Mouse (Mus musculus): ENCODE measurements around the gene Abcf1. TPM values are rescaled to one million over a fixed set of nuclear protein-coding genes. Genes with fewer than 3 reads are reported as not detected.

Abcf1 gene
- polyA plus RNA-seq, 2 experiments from 2014 or later: 122 to 174 TPM

GRCm38 (mm10) chr17:35918276-35919059 is 51.1 kb downstream of the Abcf1 start:
- no peak for ATAC-seq

DNA sequence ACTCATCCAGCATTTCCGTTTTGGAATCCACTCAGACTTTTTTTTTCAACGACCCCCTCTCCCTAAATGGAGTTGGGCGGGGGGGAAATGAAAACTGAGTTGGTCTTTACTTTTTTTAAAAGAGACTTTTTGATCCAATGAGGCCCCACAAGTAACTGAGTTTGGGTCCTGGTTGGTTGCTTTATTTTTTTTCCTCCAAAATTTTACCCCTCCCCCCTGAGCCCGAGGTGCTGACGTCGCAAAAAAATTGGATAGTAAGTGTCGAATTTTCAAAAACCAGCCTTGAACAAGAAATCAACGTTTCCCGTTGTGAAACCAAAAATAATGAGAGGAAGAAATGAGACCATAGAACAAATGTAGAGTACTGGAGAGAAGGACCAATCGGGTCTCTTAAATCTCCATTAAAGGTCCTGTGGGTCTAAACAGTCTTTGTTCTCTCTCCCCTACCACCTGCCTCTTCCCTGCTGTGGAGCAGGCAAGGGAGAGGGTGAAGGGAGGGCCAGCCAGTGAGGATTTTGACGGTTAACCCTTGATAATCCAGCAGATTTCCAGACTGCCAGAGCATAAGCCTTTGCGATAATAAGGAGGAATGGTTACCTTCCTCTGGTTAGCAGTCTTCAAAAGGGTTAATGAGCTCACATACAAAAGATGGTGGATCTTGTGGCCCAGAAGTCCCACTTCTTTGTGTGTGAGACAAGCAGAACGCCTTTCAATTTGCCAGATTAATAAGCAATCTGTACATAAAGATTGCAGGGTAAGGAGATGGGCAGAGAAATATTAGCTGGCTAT is 51.9 kb downstream of the Abcf1 start:
- ATAC-seq: no peak

- no peak for ATAC-seq
Measured at GRCm38 (mm10) chr17:35917143-35917462, 52.5 kb downstream of the Abcf1 start.

DNA sequence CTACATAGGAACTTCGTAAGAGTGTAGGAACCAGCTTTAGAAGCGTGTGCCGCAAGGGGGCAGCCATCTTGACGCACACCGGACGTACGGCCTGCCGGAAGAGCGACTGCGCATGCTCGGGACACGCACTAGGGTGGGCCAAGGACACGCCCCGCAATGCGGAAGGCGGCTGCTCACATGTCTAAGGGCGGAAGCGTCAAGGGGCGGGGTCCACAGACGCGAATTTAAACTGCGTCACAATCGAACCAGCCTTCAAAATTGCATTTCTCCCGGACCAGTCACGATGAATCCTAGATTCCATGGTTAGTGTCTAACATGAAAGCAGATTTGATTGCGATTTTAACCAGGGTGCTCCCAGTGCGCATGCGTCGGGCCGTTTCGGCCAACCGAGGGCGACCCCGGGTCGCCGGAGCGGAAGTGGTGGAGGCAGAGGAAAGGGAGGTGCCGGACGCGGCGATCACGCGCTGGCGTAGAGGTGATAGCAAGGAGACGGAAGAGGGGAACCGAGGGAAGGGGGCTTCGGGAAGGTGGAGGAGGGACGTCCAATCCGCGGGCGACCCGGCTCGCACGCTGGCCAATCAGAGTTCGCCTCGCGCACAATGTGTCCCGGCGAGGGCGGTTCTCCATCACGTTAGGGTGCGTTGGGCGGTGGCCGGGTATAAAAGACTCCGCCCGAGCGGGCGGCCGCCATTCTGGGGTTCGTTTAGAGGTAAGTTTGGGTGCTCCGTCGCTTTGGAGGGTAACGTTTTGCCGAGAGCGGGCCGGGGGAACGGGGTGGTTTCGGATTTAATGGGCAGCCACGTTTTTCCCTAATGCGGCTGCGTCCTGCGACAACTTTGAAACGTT is 53.0 kb downstream of the Abcf1 start, which contains the start of the genes Mrps18b and Ppp1r10:
Gene Mrps18b, minus strand, starts transcription at position 93 of the 846 bp plus-strand sequence.
Gene Ppp1r10, plus strand, starts transcription at position 138 of the 846 bp plus-strand sequence.
- ATAC-seq: peak; percentile 85

GRCm38 (mm10) chr17:35915538-35916296 is 53.8 kb downstream of the Abcf1 start:
- ATAC-seq: no peak

DNA sequence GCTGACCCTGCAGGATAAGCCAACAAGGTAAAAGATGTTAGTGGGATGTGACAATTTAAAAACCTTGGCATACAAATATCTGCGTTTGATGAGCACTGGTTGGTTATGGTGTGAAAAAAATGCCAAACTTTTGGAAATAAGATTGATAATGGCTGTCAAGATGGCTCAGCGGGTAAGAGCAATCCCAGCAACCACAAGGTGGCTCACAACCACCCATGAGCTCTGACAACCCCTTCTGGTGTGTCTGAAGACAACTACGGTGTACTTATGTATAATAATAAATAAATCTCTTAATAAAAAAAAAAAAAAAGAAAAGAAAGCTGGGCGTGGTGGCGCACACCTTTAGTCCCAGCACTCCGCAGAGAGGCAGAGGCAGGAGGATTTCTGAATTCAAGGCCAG is 54.6 kb downstream of the Abcf1 start:
- no peak for ATAC-seq

GRCm38 (mm10) chr17:35909919-35910369 is 59.6 kb downstream of the Abcf1 start, which contains the start of gene Atat1:
Gene Atat1 (minus strand): TSS chr17:35910075.
- peak; percentile 91 for ATAC-seq

GRCm38 (mm10) chr17:35909186-35909918 is 60.2 kb downstream of the Abcf1 start:
- ATAC-seq: peak; percentile 38

GRCm38 (mm10) chr17:35907609-35908008 is 62.0 kb downstream of the Abcf1 start:
- no peak for ATAC-seq

Other genes with a start within 250 kb of the Abcf1 start
- 1 to 10 TPM; 1.1 to 1.9 TPM for gene Ier3, start 148.1 kb downstream of the Abcf1 start, polyA plus RNA-seq (2017; shearing (Covaris generic))
- gene Flot1, start 146.5 kb downstream of the Abcf1 start, polyA plus RNA-seq (2017; shearing (Covaris generic)): 10 to 100 TPM; 24.3 to 30.7 TPM
- 100 to 1,000 TPM; 564 to 602 TPM for gene Tubb5, start 131.5 kb downstream of the Abcf1 start, polyA plus RNA-seq (2017; shearing (Covaris generic))
- 10 to 100 TPM; 10.9 to 13.2 TPM for gene Mdc1, start 128.2 kb downstream of the Abcf1 start, polyA plus RNA-seq (2017; shearing (Covaris generic))
- 10 to 100 TPM; 35.5 to 43.5 TPM for gene Nrm, start 108.4 kb downstream of the Abcf1 start, polyA plus RNA-seq (2017; shearing (Covaris generic))
- gene Ppp1r18, start 104.2 kb downstream of the Abcf1 start, polyA plus RNA-seq (2017; shearing (Covaris generic)): 100 to 1,000 TPM; 222 to 223 TPM
- 10 to 100 TPM; 13.4 to 39.3 TPM for gene Dhx16, start 89.9 kb downstream of the Abcf1 start, polyA plus RNA-seq (2017; shearing (Covaris generic))
- 10 to 100 TPM; 12.6 to 15.3 TPM for gene 2310061I04Rik, start 72.3 kb downstream of the Abcf1 start, polyA plus RNA-seq (2017; shearing (Covaris generic))
- gene Atat1, start 59.7 kb downstream of the Abcf1 start, polyA plus RNA-seq (2017; shearing (Covaris generic)): 10 to 100 TPM; 10.3 to 16.9 TPM
- 10 to 100 TPM; 59.8 to 82.8 TPM for gene Mrps18b, start 53.4 kb downstream of the Abcf1 start, polyA plus RNA-seq (2017; shearing (Covaris generic))
- gene Ppp1r10, start 53.3 kb downstream of the Abcf1 start, polyA plus RNA-seq (2017; shearing (Covaris generic)): 10 to 100 TPM; 44.9 to 53.5 TPM
- 1 to 10 TPM; 8.1 to 9.2 TPM for gene Gnl1, start 10.1 kb upstream of the Abcf1 start, polyA plus RNA-seq (2017; shearing (Covaris generic))
- 10 to 100 TPM; 16.5 to 17.6 TPM for gene Prr3, start 10.5 kb upstream of the Abcf1 start, polyA plus RNA-seq (2017; shearing (Covaris generic))
- 10 to 100 TPM; 31.2 to 45.1 TPM for gene H2-T24, start 50.8 kb upstream of the Abcf1 start, polyA plus RNA-seq (2017; shearing (Covaris generic))
- 1,000 to 10,000 TPM in 1 of 2 experiments, 100 to 1,000 TPM in 1; 829 to 1,151 TPM for gene H2-T23, start 63.1 kb upstream of the Abcf1 start, polyA plus RNA-seq (2017; shearing (Covaris generic))
- 100 to 1,000 TPM; 407 to 526 TPM for gene H2-T22, start 73.0 kb upstream of the Abcf1 start, polyA plus RNA-seq (2017; shearing (Covaris generic))
- under 1 TPM in 1 of 2 experiments, not detected in 1; 0.66 TPM for gene Gm6034, start 73.2 kb upstream of the Abcf1 start, polyA plus RNA-seq (2017; shearing (Covaris generic))
- not detected for gene Gm11127, start 88.6 kb upstream of the Abcf1 start, polyA plus RNA-seq (2017; shearing (Covaris generic))
- 1 to 10 TPM; 1.4 to 1.9 TPM for gene Gm19684, start 151.9 kb upstream of the Abcf1 start, polyA plus RNA-seq (2017; shearing (Covaris generic))
- gene Gm7030, start 159.7 kb upstream of the Abcf1 start, polyA plus RNA-seq (2017; shearing (Covaris generic)): under 1 TPM in 1 of 2 experiments, not detected in 1; 0.62 TPM
- 1 to 10 TPM; 2.5 to 5.0 TPM for gene Gm8909, start 198.8 kb upstream of the Abcf1 start, polyA plus RNA-seq (2017; shearing (Covaris generic))
- 1 to 10 TPM in 1 of 2 experiments, under 1 TPM in 1; 0.95 to 1.3 TPM for gene H2-T3, start 220.5 kb upstream of the Abcf1 start, polyA plus RNA-seq (2017; shearing (Covaris generic))